Mouse (Mus musculus) lung, adult 2 months (tissue): ENCODE results near the gene Itpa.

Experiments used
- CTCF ChIP-seq: fragments of 200-500 bp; IDR thresholded peaks from 2 replicates; pipeline ENCODE4 v1.5.1; 2011; ENCODE audit warnings: mild to moderate bottlenecking, low read length, control low read depth; ENCODE audit not compliant: insufficient read depth
- POLR2A ChIP-seq: fragments of 200-500 bp; IDR thresholded peaks from 2 replicates; pipeline ENCODE4 v1.6.1; 2011; ENCODE audit warnings: low read depth, mild to moderate bottlenecking, control low read depth, low read length, borderline replicate concordance; ENCODE audit errors: extremely low read depth

DNA sequence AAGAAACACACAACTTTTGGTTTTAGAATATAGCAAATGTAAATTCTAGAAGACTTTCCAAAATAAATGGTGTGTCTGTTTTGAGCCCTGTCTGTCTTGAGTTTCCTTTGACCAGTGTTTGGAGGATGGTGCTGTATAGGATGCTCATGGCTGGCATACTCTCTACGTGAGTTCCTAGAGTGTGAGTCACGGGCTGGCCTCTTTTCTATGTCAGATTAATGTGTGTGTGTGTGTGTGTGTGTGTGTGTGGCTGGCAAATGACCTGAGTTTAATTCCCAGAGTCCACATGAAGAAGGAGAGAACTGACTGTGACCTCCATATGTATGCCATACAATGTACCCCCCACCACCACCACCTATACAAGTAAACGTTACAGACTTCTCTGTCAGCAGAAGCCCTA is 14.1 kb downstream of the Itpa start:
- TF ChIP-seq POLR2A (no peak), CTCF (no peak)
